Mouse (Mus musculus) liver, embryonic 12.5 days (tissue): ENCODE results near the gene Mt1. TPM values are rescaled to one million over a fixed set of nuclear protein-coding genes. Genes with fewer than 3 reads are reported as not detected.
"Not testable (repeated sequence)": the region's sequence is repeated elsewhere in the genome, so short reads cannot be mapped to it uniquely, and the experiment has no call there.

Experiments
- ATAC-seq: fragments of 200-750 bp; cut with Nextera tagmentation; 2 replicates; pipeline ENCODE4 v1.8.0; 2017; ENCODE audit warnings: moderate number of reproducible peaks, mild to moderate bottlenecking, moderate library complexity
- H3K27ac ChIP-seq: fragments of 300-500 bp; sonication (generic); 2 replicates; pipeline ENCODE4 v1.5.1; 2016; ENCODE audit warnings: mild to moderate bottlenecking
- H3K27me3 ChIP-seq: fragments of 300-500 bp; sonication (generic); replicated peaks from 2 replicates; pipeline ENCODE4 v1.6.1; 2016; ENCODE audit warnings: mild to moderate bottlenecking, moderate library complexity
- H3K36me3 ChIP-seq: fragments of 300-500 bp; sonication (generic); 2 replicates; pipeline ENCODE4 v1.6.1; 2016; ENCODE audit warnings: mild to moderate bottlenecking, moderate library complexity
- H3K4me1 ChIP-seq: fragments of 300-500 bp; sonication (generic); 2 replicates; pipeline ENCODE4 v1.6.1; 2016
- H3K4me2 ChIP-seq: fragments of 300-500 bp; sonication (generic); 2 replicates; pipeline ENCODE4 v1.6.1; 2016; ENCODE audit warnings: mild to moderate bottlenecking, moderate library complexity
- H3K4me3 ChIP-seq: fragments of 300-500 bp; sonication (generic); 2 replicates; pipeline ENCODE4 v1.5.1; 2016; ENCODE audit warnings: mild to moderate bottlenecking, moderate library complexity
- H3K9ac ChIP-seq: fragments of 300-500 bp; sonication (generic); 2 replicates; pipeline ENCODE4 v1.6.1; 2016; ENCODE audit warnings: mild to moderate bottlenecking, moderate library complexity
- H3K9me3 ChIP-seq: fragments of 300-500 bp; sonication (generic); replicated peaks from 2 replicates; pipeline ENCODE4 v1.6.1; 2016; ENCODE audit warnings: mild to moderate bottlenecking, moderate library complexity
- WGBS: fragments of 180-500 bp; shearing (Covaris S2); methylation state at CpG from one replicate; pipeline ENCODE4 v1.1.7; 2016; ENCODE audit not compliant: insufficient replicate concordance; 5-methylcytosine and 5-hydroxymethylcytosine counted together
- polyA plus RNA-seq: library from polyadenylated mRNA; unstranded; fragments of >200 nt; fragmentation: Nextera tagmentation; extraction: Ambion mirVana; gene quantifications from 2 replicates; pipeline ENCODE4 v1.2.1, GENCODE M21; 2016

The Mt1 gene
- polyA plus RNA-seq, 1 experiment from 2014 or later: 3,537 TPM

DNA sequence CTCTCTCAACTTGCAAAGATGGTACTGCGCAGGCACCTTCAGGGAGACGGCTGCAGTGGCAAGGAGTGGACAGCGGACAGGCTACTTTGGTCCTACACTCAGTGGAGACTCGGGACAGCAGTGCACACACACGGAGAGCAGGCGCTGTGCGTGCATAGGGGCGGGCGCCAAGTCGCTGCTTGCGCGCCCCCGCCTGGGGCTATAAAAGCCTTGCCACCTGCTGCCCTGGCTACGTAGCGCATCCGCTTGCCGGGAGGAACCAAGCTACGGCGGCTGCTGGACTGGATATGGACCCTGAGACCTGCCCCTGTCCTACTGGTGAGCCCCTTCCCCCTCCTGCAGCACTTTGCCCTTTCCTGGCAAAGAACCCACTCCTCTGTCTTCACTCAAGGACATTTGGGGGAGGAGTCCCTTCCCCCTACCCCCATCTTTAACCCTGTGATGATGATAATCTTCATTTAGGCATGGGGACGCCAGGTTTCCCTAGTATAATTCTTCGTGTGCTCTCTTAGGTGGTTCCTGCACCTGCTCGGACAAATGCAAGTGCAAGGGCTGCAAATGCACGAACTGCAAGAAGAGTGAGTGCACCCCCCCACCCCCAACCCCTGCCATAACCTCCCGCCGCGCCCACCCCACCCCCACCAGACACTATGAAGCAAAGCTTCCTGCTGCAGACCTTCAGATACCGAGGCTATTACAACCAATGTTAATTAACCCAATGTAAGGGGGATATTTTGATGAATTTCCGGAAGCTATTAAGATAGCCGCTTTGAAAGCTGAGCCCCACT, 26.2 kb upstream of the Mt1 start, which contains the start of gene Mt3:
Gene Mt3 (plus strand): TSS at position 95 of the 788 bp plus-strand sequence.
- H3K27me3 ChIP-seq: peaks cover 49% of the 10 kb centered on the region

DNA sequence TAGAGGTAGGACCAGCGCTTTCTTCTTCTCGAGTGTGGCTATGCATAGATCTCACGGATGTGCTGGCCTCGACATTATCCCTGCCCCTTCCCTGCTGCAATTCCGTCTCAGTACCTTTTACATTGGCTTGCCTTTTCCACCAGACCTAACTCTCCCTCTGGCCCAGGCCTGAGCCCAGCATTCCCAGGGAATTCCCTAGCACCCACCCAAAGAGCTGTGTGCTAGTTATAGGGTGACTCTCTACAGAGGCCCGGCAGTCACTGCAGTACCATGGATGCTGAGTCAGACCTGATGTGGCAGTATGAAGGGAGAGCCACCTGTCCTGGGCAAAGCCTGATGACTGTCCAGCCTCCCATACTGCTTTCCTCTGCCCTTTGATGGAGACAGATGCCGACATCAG, 25.4 kb upstream of the Mt1 start:
- peaks cover 48% of the 10 kb centered on the region for H3K4me1 ChIP-seq
- H3K36me3 ChIP-seq: no peaks in the 10 kb centered on the region
- peaks cover 51% of the 10 kb centered on the region for H3K27me3 ChIP-seq
- H3K9me3 ChIP-seq: no peaks in the 10 kb centered on the region
- H3K9ac ChIP-seq: no peak overlapping the region
- 34% methylated on average over 7 of the region's 7 CpGs for WGBS
- no peak for ATAC-seq
- H3K4me3 ChIP-seq: no peak overlapping the region
- H3K27ac ChIP-seq: no peak overlapping the region
- H3K4me2 ChIP-seq: no peak overlapping the region

More for the DNA sequence above, 26.2 kb upstream of the Mt1 start, which contains the start of gene Mt3:
- 2% methylated on average over 29 of the region's 29 CpGs for WGBS
- Histone ChIP-seq H3K4me2 (peak within 1 kb of the TSS; percentile 62), H3K9me3 (no peaks in the 10 kb centered on the region), H3K4me3 (peak within 1 kb of the TSS; percentile 22), H3K9ac (peak within 1 kb of the TSS; percentile 37), H3K4me1 (peaks cover 48% of the 10 kb centered on the region), H3K36me3 (no peaks in the 10 kb centered on the region), H3K27ac (peak within 1 kb of the TSS; percentile 84)
- peak; percentile 50; the same call in 1 of the 2 replicates for ATAC-seq

DNA sequence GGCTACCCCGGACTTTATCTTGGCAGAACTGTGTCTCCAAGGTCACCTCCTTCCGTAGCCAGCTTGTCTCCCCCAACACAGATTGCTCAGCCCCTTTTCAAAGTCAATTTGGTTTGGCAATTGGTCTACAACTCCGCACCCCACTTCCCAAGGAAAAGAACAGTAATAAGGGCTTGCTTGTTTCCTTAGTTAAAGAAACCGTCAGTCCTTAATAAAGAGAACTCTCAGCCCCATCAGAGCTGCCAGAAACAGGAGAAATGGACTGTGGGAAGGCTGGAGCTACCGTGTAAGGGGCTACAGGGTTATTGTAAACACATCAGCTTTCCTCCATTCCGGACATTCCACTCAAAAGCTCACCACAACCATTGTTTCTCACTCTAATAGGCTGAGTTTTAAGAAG, 24.3 kb upstream of the Mt1 start:
- 45% methylated on average over 6 of the region's 6 CpGs for WGBS
- Histone ChIP-seq H3K4me3 (no peak overlapping the region), H3K27me3 (peaks cover 54% of the 10 kb centered on the region), H3K27ac (no peak overlapping the region), H3K4me1 (peaks cover 41% of the 10 kb centered on the region), H3K9ac (no peak overlapping the region), H3K9me3 (no peaks in the 10 kb centered on the region), H3K36me3 (no peaks in the 10 kb centered on the region), H3K4me2 (no peak overlapping the region)
- ATAC-seq: no peak

DNA sequence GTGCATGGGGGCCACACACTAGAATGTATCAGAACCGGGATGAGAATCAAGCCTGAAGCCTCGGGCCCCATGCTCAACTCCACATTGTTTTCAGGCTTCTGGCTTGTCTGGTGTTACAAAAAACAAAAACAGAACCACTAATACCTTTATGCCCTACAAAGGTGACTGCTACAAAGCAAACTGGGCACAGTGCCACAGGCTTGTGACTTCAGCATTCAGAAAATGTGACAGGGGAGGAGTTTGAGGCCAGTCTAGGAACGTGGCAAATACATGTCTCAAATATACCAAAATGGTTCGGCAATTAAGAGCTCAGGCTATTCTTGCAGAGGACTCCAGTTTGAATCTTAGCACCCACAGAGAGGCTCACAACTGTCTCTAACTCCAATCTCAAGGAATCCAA, 22.8 kb upstream of the Mt1 start:
- Histone ChIP-seq H3K9ac (no peak overlapping the region), H3K4me1 (peaks cover 30% of the 10 kb centered on the region), H3K27me3 (peaks cover 51% of the 10 kb centered on the region), H3K27ac (no peak overlapping the region), H3K4me3 (no peak overlapping the region), H3K4me2 (no peak overlapping the region), H3K9me3 (no peaks in the 10 kb centered on the region), H3K36me3 (no peaks in the 10 kb centered on the region)
- 67% methylated on average over 4 of the region's 4 CpGs for WGBS
- ATAC-seq: no peak

DNA sequence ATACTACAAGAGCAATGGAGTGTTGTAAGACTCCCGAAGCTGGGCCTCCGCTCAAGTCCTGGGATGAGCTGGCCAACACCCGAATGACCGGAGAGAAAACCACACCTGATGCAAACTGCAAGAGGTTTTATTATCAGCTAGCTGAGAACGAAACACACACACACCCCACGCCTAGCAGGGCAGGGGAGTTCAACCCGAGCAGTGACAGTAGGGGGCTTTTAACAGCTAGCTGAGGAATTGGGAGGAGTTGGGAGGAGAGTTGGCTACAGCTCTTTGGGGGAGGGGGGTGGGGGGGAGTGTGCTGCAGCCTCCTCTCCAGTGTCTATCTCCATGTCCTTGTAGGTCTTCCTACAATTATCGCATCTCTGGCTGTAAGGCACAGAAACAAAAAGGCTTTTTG, 13.1 kb upstream of the Mt1 start:
- not testable (repeated sequence) for H3K36me3 ChIP-seq, H3K27ac ChIP-seq, H3K4me3 ChIP-seq, H3K9me3 ChIP-seq, H3K9ac ChIP-seq, H3K4me2 ChIP-seq, ATAC-seq
- Histone ChIP-seq H3K4me1 (peaks cover 27% of the 10 kb centered on the region), H3K27me3 (peaks cover 26% of the 10 kb centered on the region)
- WGBS: 60% methylated on average over 8 of the region's 8 CpGs

DNA sequence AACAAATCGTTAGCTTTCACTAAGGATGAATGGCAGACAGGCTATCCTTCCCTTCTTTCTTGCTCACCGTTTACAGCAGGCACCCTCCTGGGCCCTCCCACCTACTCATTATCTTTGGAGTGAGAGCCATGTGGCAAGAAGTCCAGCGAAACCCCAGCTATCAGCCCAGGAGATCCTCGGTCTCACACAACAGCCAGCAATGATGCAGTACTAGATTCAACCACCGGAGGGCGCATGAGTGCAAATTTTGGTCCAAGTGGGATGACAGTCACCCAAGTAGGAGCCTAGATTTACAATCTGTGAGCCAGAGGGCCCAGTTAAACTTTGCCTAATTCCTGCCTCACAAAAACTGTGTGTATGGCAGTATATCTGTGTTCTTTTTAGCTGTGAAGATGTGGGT, 11.6 kb upstream of the Mt1 start:
- no peaks in the 10 kb centered on the region for H3K9me3 ChIP-seq
- no peak overlapping the region for H3K4me3 ChIP-seq
- H3K27ac ChIP-seq: no peak overlapping the region
- no peaks in the 10 kb centered on the region for H3K36me3 ChIP-seq
- 6% methylated on average over 6 of the region's 6 CpGs for WGBS
- ATAC-seq: no peak
- H3K4me1 ChIP-seq: peaks cover 42% of the 10 kb centered on the region
- H3K4me2 ChIP-seq: peak overlapping the region; percentile 35; the same call in 1 of the 2 replicates
- H3K27me3 ChIP-seq: peaks cover 36% of the 10 kb centered on the region
- H3K9ac ChIP-seq: no peak overlapping the region

DNA sequence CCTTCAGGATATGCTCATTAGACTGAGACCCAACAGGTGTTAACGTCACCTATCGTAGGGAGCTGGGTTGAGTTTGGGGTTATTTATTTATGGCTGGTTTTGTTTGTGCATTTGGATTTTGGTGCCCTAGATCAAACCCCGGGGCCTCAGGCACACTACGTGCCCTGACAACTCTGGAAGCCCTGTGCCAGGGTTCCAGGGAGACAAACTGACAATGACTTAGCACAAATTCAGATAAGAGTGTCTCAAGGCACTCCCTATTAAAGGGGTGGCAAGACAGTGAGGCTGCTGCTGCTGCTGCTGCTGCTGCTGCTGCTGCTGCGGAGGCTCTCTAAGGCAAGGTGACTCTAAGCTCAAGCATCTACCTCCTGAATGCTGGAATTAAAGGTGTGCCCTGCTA, 9.3 kb upstream of the Mt1 start:
- WGBS: 37% methylated on average over 5 of the region's 5 CpGs
- Histone ChIP-seq H3K4me3 (peak overlapping the region; percentile 24), H3K27me3 (peaks cover 40% of the 10 kb centered on the region), H3K4me1 (peaks cover 57% of the 10 kb centered on the region), H3K9me3 (no peaks in the 10 kb centered on the region), H3K4me2 (peak overlapping the region; percentile 55), H3K9ac (peak overlapping the region; percentile 95), H3K27ac (peak overlapping the region; percentile 99), H3K36me3 (no peaks in the 10 kb centered on the region)
- ATAC-seq: peak; percentile 65

DNA sequence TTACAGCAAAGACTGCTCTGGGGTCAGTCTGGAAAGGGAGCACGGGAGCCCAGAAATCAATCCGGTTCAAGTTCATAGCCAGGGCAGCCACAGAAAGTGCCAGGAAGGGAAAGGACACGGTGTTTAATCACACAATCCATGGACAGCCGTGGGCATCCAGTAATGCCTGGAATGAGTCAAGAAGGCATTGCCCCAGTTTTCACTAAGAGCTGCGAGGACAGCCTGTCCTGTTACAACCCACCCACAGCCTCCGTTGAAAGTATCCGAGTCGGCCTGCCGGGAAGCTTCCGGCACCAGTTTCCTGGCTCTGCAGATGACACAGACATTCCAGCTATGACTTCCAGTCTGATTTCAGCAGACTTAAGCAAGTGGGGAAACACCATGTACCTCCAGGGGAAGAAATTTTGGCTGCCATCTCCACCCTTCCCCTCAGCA, 7.5 kb upstream of the Mt1 start:
- Histone ChIP-seq H3K4me1 (peaks cover 69% of the 10 kb centered on the region), H3K9me3 (no peaks in the 10 kb centered on the region), H3K36me3 (no peaks in the 10 kb centered on the region), H3K9ac (peak overlapping the region; percentile 95), H3K4me3 (peak overlapping the region; percentile 87), H3K27me3 (peaks cover 51% of the 10 kb centered on the region), H3K27ac (peak overlapping the region; percentile 99), H3K4me2 (peak overlapping the region; percentile 85)
- WGBS: 38% methylated on average over 10 of the region's 10 CpGs
- no peak for ATAC-seq

DNA sequence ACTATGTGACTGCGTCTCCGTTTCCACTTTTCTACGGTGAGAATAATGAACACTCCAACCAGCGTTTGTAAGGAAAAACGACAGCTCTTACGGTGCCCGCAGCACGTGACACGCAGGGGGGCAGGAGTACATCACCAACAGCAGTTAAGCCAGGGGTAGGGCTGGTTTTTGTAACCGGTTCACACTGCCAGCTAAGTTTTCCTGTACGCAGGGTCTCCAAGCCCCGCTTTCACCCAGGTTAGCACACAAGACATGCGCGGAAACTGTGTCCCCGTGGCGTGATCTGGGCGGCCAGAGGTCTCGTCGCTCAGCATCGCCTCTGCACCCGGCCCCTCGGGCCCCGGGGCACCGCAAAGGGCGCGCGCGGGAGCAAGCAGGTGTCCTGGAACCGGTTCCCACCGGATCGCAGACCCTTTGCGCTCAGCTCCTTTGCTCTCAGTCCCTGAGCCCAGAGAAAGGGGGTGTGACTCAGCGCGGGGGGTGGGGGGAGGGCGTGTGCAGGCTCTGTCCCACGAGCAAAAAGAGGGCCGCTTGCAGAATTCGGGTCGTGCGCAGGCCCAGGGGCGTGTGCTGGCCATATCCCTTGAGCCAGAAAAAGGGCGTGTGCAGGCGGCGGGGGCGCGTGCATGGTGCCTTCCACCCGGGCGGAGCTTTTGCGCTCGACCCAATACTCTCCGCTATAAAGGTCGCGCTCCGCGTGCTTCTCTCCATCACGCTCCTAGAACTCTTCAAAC, 6.6 kb upstream of the Mt1 start, which contains the start of gene Mt2:
Gene Mt2 (plus strand): TSS at position 590 of the 734 bp plus-strand sequence.
- Histone ChIP-seq H3K4me3 (peak within 1 kb of the TSS; percentile 87), H3K4me1 (peaks cover 68% of the 10 kb centered on the region), H3K27ac (peak within 1 kb of the TSS; percentile 99), H3K9ac (peak within 1 kb of the TSS; percentile 95), H3K27me3 (peaks cover 56% of the 10 kb centered on the region), H3K9me3 (no peaks in the 10 kb centered on the region), H3K36me3 (no peaks in the 10 kb centered on the region), H3K4me2 (peak within 1 kb of the TSS; percentile 85)
- 1% methylated on average over 56 of the region's 56 CpGs for WGBS
- ATAC-seq: peak; percentile 87

DNA sequence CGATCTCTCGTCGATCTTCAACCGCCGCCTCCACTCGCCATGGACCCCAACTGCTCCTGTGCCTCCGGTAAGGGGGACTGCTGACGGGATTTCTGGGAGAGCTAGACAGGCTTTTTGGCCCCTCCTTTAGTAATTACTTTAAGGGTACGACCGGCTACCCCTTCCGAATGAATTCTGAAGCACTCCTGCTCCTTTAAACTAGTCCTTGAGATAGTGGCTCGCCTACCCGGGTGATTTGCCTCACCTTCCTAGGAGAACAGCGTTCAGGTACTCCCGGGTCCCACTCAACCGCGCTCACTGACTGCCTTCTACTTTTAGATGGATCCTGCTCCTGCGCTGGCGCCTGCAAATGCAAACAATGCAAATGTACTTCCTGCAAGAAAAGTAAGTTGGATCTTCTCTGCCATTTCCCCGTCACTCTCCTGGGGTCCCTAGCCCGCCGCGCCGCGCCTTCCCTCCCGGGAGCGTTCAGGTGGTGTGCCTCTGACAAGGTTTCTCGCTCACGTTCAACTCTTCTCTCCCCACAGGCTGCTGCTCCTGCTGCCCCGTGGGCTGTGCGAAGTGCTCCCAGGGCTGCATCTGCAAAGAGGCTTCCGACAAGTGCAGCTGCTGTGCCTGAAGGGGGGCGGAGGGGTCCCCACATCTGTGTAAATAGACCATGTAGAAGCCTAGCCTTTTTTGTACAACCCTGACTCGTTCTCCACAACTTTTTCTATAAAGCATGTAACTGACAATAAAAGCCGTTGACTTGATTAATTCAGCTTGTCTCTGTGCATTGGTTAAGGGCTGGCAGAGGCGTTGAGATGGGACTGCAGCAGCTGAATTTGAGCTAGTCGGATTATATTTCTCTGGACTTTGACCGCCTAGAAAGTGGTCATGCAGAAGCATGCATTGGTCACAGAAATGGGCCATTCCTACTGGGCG, 5.8 kb upstream of the Mt1 start:
- Histone ChIP-seq H3K9ac (peak overlapping the region; percentile 95), H3K4me2 (peak overlapping the region; percentile 85), H3K4me1 (peaks cover 76% of the 10 kb centered on the region), H3K36me3 (no peaks in the 10 kb centered on the region), H3K9me3 (no peaks in the 10 kb centered on the region), H3K27ac (peak overlapping the region; percentile 99), H3K27me3 (peaks cover 51% of the 10 kb centered on the region), H3K4me3 (peak overlapping the region; percentile 87)
- ATAC-seq: no peak; the same call in 1 of the 2 replicates
- 2% methylated on average over 39 of the region's 39 CpGs for WGBS

DNA sequence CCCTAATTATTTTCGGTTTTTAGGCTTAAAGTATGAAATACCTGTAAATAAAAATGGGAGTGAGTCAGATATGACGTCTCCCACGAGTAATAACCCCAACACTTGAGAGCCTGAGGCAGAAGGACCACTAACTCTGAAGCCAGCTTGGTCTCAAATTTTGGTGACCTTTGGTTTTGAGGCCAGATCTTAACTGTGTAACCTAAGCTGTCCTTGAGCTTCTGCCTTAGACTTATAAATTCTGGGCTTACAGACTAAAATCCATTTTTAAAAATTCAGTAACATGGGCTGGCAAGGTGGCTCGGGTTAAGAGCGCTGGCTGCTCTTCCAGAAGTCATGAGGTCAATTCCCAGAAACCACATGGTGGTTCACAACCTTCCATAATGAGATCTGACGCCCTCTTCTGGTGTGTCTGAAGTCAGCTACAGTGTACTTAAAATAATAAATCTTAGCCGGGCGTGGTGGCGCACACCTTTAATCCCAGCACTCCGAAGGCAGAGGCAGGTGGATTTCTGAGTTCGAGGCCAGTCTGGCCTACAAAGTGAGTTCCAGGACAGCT, 5.0 kb upstream of the Mt1 start:
- peak overlapping the region; percentile 95 for H3K9ac ChIP-seq
- no peaks in the 10 kb centered on the region for H3K36me3 ChIP-seq
- H3K9me3 ChIP-seq: no peaks in the 10 kb centered on the region
- H3K27ac ChIP-seq: peak overlapping the region; percentile 99
- WGBS: 41% methylated on average over 11 of the region's 11 CpGs
- H3K4me1 ChIP-seq: peaks cover 77% of the 10 kb centered on the region
- H3K4me2 ChIP-seq: peak overlapping the region; percentile 85
- peak overlapping the region; percentile 87 for H3K4me3 ChIP-seq
- H3K27me3 ChIP-seq: peaks cover 51% of the 10 kb centered on the region
- ATAC-seq: no peak
